Mouse (Mus musculus) heart, embryonic 13.5 days (tissue): Measurements from ENCODE around the gene Sppl2b. TPM values are rescaled to one million over a fixed set of nuclear protein-coding genes. Genes with fewer than 3 reads are reported as not detected.
A peak's percentile ranks its signal among the peaks of the same experiment; 100 is the strongest.

Source experiments
- ATAC-seq: fragments of 200-750 bp; cut with Nextera tagmentation; 2 replicates; pipeline ENCODE4 v1.8.0; 2017; ENCODE audit warnings: moderate TSS enrichment; ENCODE audit not compliant: insufficient number of reproducible peaks, low FRiP score, low TSS enrichment; ENCODE audit errors: extremely low read depth
- H3K27ac ChIP-seq: fragments of 300-500 bp; sonication (generic); replicated peaks from 2 replicates; pipeline ENCODE4 v1.5.1; 2015; ENCODE audit warnings: moderate library complexity, mild to moderate bottlenecking, inconsistent platforms
- H3K27me3 ChIP-seq: fragments of 300-500 bp; sonication (generic); replicated peaks from 2 replicates; pipeline ENCODE4 v1.6.1; 2015; ENCODE audit warnings: mild to moderate bottlenecking, inconsistent platforms
- H3K36me3 ChIP-seq: fragments of 300-500 bp; sonication (generic); 2 replicates; pipeline ENCODE4 v1.6.1; 2015; ENCODE audit warnings: mild to moderate bottlenecking, inconsistent platforms
- H3K4me1 ChIP-seq: fragments of 300-500 bp; sonication (generic); 2 replicates; pipeline ENCODE4 v1.6.1; 2015; ENCODE audit warnings: inconsistent platforms
- H3K4me2 ChIP-seq: fragments of 300-500 bp; sonication (generic); 2 replicates; pipeline ENCODE4 v1.6.1; 2015; ENCODE audit warnings: inconsistent platforms, mild to moderate bottlenecking, moderate library complexity
- H3K4me3 ChIP-seq: fragments of 300-500 bp; sonication (generic); 2 replicates; pipeline ENCODE4 v1.5.1; 2015; ENCODE audit warnings: moderate library complexity, mild to moderate bottlenecking, inconsistent platforms
- H3K9ac ChIP-seq: fragments of 300-500 bp; sonication (generic); 2 replicates; pipeline ENCODE4 v1.6.1; 2015; ENCODE audit warnings: inconsistent platforms, mild to moderate bottlenecking, moderate library complexity
- H3K9me3 ChIP-seq: fragments of 300-500 bp; sonication (generic); 2 replicates; pipeline ENCODE4 v1.6.1; 2016; ENCODE audit warnings: inconsistent platforms
- WGBS: fragments of 180-500 bp; shearing (Covaris S2); methylation state at CpG from one replicate; pipeline ENCODE4 v1.1.7; 2015; ENCODE audit warnings: mixed read lengths; 5-methylcytosine and 5-hydroxymethylcytosine counted together
- polyA plus RNA-seq: library from polyadenylated mRNA; unstranded; fragments of >200 nt; fragmentation: Nextera tagmentation; extraction: Ambion mirVana; gene quantifications from 2 replicates; pipeline ENCODE4 v1.2.1, GENCODE M21; 2015

The Sppl2b gene
- polyA plus RNA-seq, 1 experiment from 2014 or later: 27.7 TPM

DNA sequence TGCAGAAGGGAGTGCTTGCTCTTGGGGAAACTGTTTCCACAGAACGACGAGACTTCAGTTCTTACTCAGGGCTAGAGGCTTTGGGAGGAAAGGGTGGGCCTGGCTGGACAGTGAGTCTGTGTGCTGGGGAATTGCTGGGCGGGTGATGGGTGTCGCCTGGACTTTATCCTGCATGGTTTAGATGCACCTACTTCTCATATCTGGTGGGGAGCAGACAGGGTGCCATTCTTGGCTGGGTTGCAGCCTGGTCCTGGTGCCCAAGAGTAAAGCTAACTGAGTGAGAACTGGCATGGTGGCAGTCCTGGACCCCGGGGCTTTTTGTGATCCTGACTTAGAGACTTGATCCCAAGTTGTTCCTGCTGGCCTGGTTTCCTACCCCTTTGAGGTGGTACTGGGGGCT is 1.8 kb downstream of the Sppl2b start:
- H3K4me3 ChIP-seq: peak overlapping the region; percentile 99
- 74% methylated on average over 5 of the region's 5 CpGs for WGBS
- H3K9ac ChIP-seq: peak overlapping the region; percentile 96
- no peak for ATAC-seq
- H3K36me3 ChIP-seq: peaks cover 23% of the 10 kb centered on the region
- H3K4me1 ChIP-seq: peaks cover 32% of the 10 kb centered on the region
- peak overlapping the region; percentile 99 for H3K4me2 ChIP-seq
- no peaks in the 10 kb centered on the region for H3K27me3 ChIP-seq
- peak overlapping the region; percentile 71 for H3K27ac ChIP-seq
- H3K9me3 ChIP-seq: no peaks in the 10 kb centered on the region

GRCm38 (mm10) chr10:80857386-80857785 is 2.3 kb downstream of the Sppl2b start:
- Histone ChIP-seq H3K9me3 (no peaks in the 10 kb centered on the region), H3K9ac (peak overlapping the region; percentile 96), H3K36me3 (peaks cover 23% of the 10 kb centered on the region), H3K4me3 (peak overlapping the region; percentile 99), H3K27ac (peak overlapping the region; percentile 71), H3K4me2 (peak overlapping the region; percentile 99), H3K27me3 (no peaks in the 10 kb centered on the region), H3K4me1 (peaks cover 32% of the 10 kb centered on the region)
- no peak for ATAC-seq
- 70% methylated on average over 8 of the region's 8 CpGs for WGBS

GRCm38 (mm10) chr10:80857848-80858247 is 2.8 kb downstream of the Sppl2b start:
- peak overlapping the region; percentile 99 for H3K4me2 ChIP-seq

GRCm38 (mm10) chr10:80858350-80858935 is 3.4 kb downstream of the Sppl2b start:
- Histone ChIP-seq H3K27ac (peak overlapping the region; percentile 71), H3K9ac (peak overlapping the region; percentile 96; the same call in 1 of the 2 replicates), H3K27me3 (no peaks in the 10 kb centered on the region), H3K4me3 (peak overlapping the region; percentile 99), H3K4me1 (peaks cover 30% of the 10 kb centered on the region), H3K4me2 (peak overlapping the region; percentile 99), H3K9me3 (no peaks in the 10 kb centered on the region), H3K36me3 (peaks cover 25% of the 10 kb centered on the region)
- WGBS: 69% methylated on average over 7 of the region's 7 CpGs
- ATAC-seq: peak; percentile 45

More at GRCm38 (mm10) chr10:80857848-80858247, 2.8 kb downstream of the Sppl2b start:
- Histone ChIP-seq H3K27ac (peak overlapping the region; percentile 71), H3K4me1 (peaks cover 32% of the 10 kb centered on the region), H3K9me3 (no peaks in the 10 kb centered on the region), H3K9ac (peak overlapping the region; percentile 96), H3K27me3 (no peaks in the 10 kb centered on the region), H3K36me3 (peaks cover 25% of the 10 kb centered on the region), H3K4me3 (peak overlapping the region; percentile 99; the same call in 1 of the 2 replicates)
- WGBS: 43% methylated on average over 3 of the region's 3 CpGs
- ATAC-seq: no peak

DNA sequence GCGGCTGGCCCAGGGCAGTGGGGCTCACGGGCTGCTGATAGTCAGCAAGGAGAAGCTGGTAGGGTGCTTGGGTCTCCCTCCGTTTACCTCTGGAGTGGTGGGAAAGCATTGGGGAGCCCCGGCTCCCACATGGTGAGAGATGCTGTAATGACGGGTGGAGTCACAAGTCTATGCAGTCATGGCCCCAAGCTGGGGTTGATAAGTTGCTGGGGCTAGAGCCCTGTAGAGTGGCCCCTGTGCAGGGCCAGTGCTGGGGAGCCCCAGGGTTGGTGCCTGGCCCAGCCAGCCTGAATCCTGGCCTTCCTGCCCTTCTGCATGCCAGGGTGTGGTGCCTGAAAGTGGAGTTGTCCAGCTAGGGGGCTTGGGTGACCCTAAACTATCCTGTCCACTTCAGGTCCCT is 7.2 kb downstream of the Sppl2b start:
- no peak overlapping the region for H3K4me3 ChIP-seq
- no peak overlapping the region for H3K9ac ChIP-seq
- no peaks in the 10 kb centered on the region for H3K4me1 ChIP-seq
- WGBS: 92% methylated on average over 5 of the region's 5 CpGs
- no peaks in the 10 kb centered on the region for H3K27me3 ChIP-seq
- ATAC-seq: no peak
- H3K9me3 ChIP-seq: no peaks in the 10 kb centered on the region
- H3K27ac ChIP-seq: no peak overlapping the region
- H3K4me2 ChIP-seq: peak overlapping the region; percentile 15; the same call in 1 of the 2 replicates
- peaks cover 61% of the 10 kb centered on the region for H3K36me3 ChIP-seq

DNA sequence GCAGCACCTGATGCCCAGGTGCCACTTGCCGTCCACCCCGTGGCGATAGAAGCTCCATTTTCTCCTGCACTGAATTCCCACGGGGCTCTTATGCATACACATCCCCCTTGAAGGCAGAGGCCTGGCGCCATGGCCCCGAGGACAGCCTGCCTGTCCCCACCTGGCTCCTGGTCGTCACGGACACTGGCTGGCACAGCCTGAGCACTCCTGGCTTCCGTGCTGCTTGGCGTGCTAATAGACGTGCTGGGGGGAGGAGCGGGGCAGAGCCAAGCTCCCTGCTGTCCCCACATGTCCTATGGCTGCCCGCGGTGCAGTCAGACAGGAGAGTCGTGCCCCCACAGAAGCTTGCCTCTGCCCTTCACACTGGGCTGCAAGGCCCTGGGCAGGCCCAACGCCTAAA is 9.4 kb downstream of the Sppl2b start:
- Histone ChIP-seq H3K27ac (no peak overlapping the region), H3K9ac (no peak overlapping the region), H3K27me3 (no peaks in the 10 kb centered on the region), H3K9me3 (no peaks in the 10 kb centered on the region), H3K4me3 (no peak overlapping the region), H3K4me2 (no peak overlapping the region), H3K4me1 (no peaks in the 10 kb centered on the region), H3K36me3 (peaks cover 74% of the 10 kb centered on the region)
- 89% methylated on average over 16 of the region's 16 CpGs for WGBS
- no peak for ATAC-seq

- Histone ChIP-seq H3K27ac (no peak overlapping the region), H3K9ac (no peak overlapping the region), H3K9me3 (no peaks in the 10 kb centered on the region), H3K4me2 (no peak overlapping the region), H3K27me3 (peaks cover 26% of the 10 kb centered on the region), H3K36me3 (peaks cover 26% of the 10 kb centered on the region), H3K4me3 (no peak overlapping the region), H3K4me1 (no peaks in the 10 kb centered on the region)
- ATAC-seq: no peak
- WGBS: 83% methylated on average over 1 of the region's 6 CpGs
Measured at GRCm38 (mm10) chr10:80870993-80871392, 15.9 kb downstream of the Sppl2b start.

- H3K27ac ChIP-seq: no peak within 1 kb of the TSS
- peaks cover 20% of the 10 kb centered on the region for H3K36me3 ChIP-seq
- H3K4me3 ChIP-seq: no peak within 1 kb of the TSS
- no peaks in the 10 kb centered on the region for H3K9me3 ChIP-seq
- ATAC-seq: no peak
- H3K27me3 ChIP-seq: peaks cover 26% of the 10 kb centered on the region
- peaks cover 2% of the 10 kb centered on the region; the same call in 1 of the 2 replicates for H3K4me1 ChIP-seq
- no peak within 1 kb of the TSS for H3K4me2 ChIP-seq
- H3K9ac ChIP-seq: 0 out of 2 replicates have a peak within 1 kb of the TSS, but pooled peaks have one; percentile 33
- WGBS: 25% methylated on average over 9 of the region's 9 CpGs
Measured at GRCm38 (mm10) chr10:80871581-80871980, 16.5 kb downstream of the Sppl2b start, which contains the start of gene Tmprss9. TSS of gene Tmprss9 (plus strand) at chr10:80871848.

DNA sequence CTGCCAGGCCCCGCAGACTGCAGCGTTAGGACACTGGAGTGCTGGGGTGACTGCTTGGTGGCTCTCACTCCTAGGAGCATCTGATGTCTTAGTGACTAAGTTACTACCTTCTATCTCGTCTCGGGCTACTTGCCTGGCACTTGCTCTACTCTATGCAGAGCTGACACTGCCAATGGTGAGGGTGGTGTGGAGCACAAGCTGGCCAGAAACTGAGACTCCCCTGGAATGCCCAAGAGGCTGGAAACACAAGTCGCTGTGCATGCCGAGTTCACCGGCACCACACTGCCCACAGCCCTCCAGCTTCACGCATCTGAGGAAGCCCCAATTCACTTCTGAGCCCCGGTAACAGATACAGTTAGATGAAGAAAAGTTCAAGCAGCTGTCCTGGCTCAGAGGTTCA is 19.0 kb downstream of the Sppl2b start:
- H3K4me3 ChIP-seq: no peak overlapping the region
- peaks cover 8% of the 10 kb centered on the region for H3K4me1 ChIP-seq
- H3K9ac ChIP-seq: 0 out of 2 replicates have a peak overlapping the region, but pooled peaks have one; percentile 7
- H3K27ac ChIP-seq: no peak overlapping the region
- H3K9me3 ChIP-seq: no peaks in the 10 kb centered on the region
- peaks cover 26% of the 10 kb centered on the region for H3K27me3 ChIP-seq
- no peaks in the 10 kb centered on the region for H3K36me3 ChIP-seq
- no peak overlapping the region for H3K4me2 ChIP-seq
- ATAC-seq: no peak
- 68% methylated on average over 9 of the region's 9 CpGs for WGBS

GRCm38 (mm10) chr10:80876028-80876427 is 21.0 kb downstream of the Sppl2b start:
- Histone ChIP-seq H3K36me3 (no peaks in the 10 kb centered on the region), H3K4me3 (no peak overlapping the region), H3K27me3 (peaks cover 25% of the 10 kb centered on the region), H3K4me1 (peaks cover 8% of the 10 kb centered on the region), H3K9me3 (no peaks in the 10 kb centered on the region), H3K4me2 (no peak overlapping the region), H3K9ac (peak overlapping the region; percentile 41; the same call in 1 of the 2 replicates), H3K27ac (no peak overlapping the region)
- ATAC-seq: no peak
- WGBS: 22% methylated on average over 5 of the region's 5 CpGs

DNA sequence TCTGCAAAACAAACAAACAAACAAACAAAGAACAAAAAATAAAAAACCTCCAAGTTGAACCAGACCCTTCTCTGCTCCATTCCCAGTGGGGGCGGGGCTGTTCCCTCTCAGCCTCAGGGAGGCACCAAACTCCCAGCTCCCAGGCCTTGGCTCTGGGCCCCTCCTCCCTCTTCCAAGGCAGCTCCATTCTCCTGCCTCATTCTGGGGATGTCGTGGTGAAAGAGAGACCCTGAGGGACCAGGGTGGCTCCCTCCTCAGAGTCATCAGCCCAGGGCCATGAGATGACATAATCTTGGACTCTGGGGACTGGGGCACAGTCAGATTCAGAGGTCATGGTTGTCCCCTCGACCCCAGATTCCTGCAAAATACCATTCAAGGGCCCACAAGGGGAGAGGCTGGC is 21.5 kb downstream of the Sppl2b start:
- H3K27ac ChIP-seq: no peak overlapping the region
- no peak overlapping the region for H3K4me2 ChIP-seq
- WGBS: 28% methylated on average over 3 of the region's 3 CpGs
- no peaks in the 10 kb centered on the region for H3K9me3 ChIP-seq
- peak overlapping the region; percentile 38; the same call in 1 of the 2 replicates for H3K9ac ChIP-seq
- no peak overlapping the region for H3K4me3 ChIP-seq
- ATAC-seq: no peak
- H3K36me3 ChIP-seq: no peaks in the 10 kb centered on the region
- peaks cover 19% of the 10 kb centered on the region for H3K27me3 ChIP-seq
- H3K4me1 ChIP-seq: peaks cover 8% of the 10 kb centered on the region

DNA sequence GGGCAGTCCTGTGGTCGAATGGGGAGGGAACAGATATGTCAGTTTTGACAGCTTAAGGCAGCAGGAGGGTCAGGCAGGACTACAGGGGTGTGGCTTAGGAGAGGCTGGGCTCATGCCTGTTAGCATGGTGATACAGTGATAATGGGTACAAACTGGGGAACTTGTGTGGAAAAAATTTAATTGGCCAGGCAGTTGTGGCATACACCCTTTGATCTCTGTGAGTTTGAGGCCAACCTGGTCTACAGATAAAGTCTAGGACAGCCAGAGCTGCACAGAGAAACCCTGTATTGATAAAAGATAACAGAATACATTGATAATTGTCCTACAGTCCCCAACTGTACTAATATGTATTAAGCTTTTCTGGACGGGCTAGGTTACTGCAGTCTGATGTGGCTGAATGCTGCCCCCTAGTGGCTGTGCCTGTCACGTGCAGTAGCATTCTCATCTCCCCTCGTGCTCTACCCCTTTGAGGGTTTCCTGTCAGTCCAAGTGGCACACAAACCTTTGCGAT is 25.1 kb downstream of the Sppl2b start:
- Histone ChIP-seq H3K9me3 (no peaks in the 10 kb centered on the region), H3K4me2 (no peak overlapping the region), H3K36me3 (no peaks in the 10 kb centered on the region), H3K9ac (0 out of 2 replicates have a peak overlapping the region, but pooled peaks have one; percentile 14), H3K4me3 (no peak overlapping the region), H3K4me1 (peaks cover 8% of the 10 kb centered on the region), H3K27ac (no peak overlapping the region), H3K27me3 (peaks cover 16% of the 10 kb centered on the region)
- 10% methylated on average over 5 of the region's 5 CpGs for WGBS
- ATAC-seq: no peak
